Mouse (Mus musculus) spleen, adult 2 months (tissue): ENCODE results near the gene Olfr1509.
"Not testable (repeated sequence)": the region's sequence is repeated elsewhere in the genome, so short reads cannot be mapped to it uniquely, and the experiment has no call there.

ENCODE experiments used
- CTCF ChIP-seq: fragments of 200-500 bp; IDR thresholded peaks from 2 replicates; pipeline ENCODE4 v1.5.1; 2011; ENCODE audit warnings: mild to moderate bottlenecking, inconsistent platforms; ENCODE audit not compliant: insufficient read depth, insufficient read length, insufficient replicate concordance; ENCODE audit errors: extremely low read depth
- POLR2A ChIP-seq: fragments of 200-500 bp; IDR thresholded peaks from 2 replicates; pipeline ENCODE4 v1.6.1; 2011; ENCODE audit warnings: low read depth, low read length, inconsistent platforms

DNA sequence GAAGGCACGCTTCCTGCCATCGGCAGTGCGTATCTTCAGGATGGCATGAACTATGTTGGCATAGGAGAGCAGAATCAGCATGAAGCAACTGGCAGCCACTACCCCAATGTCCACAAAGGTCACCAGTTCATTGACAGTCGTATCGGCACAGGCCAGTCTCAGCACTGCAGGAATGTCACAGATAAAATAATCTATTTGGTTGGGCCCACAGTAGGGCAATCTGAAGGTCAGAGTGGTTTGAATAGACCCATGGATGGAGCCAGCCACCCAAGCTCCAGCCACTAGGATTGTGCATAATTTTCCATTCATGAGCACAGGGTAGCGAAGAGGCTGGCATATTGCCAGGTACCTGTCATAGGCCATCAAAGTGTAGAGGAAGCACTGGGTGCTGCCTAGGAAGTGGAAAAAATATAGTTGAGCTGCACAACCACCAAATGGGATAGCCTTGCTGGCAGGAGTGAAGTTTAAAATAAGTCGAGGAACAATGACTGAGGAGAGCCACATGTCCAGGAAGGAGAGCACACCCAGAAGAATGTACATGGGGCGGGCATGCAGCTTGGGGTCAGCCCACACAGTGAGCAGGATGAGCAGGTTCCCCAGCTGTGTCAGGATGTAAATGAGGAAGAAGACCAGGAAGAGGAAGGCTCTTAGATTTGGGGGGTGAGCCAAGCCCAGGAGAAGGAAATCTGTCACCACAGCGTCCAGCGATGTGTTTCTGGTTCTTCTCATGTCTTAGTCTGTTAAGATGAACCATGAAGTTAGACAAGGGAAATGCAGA is 32.5 kb upstream of the Olfr1509 start:
- not testable (repeated sequence) for TF ChIP-seq POLR2A, CTCF
